ENCODE assay signal across 8 mouse cellular contexts in the genomic region with DNA sequence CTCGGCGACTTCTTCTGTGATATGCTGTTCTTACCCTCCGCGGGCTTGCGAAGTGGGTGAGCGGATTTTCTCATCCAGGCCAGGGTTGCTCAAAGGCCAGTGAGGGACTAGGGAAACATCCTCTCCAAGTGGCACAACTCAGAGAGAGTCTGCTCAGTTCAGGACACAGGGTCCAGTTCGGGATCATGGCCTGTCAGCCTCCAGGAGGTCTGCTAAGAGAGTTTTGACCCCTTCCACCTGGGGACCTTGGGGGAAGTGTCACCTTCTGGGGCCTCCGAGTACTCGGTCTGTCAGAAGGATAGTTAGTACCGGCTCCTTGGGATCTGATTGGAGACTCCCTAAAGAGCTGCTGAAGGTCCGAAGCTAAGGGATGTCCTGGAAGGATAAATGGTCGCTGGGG. TPM values are rescaled to one million over a fixed set of nuclear protein-coding genes. Genes with fewer than 3 reads are reported as not detected.
DNase-seq lines count a peak whose midpoint lies in the region; ATAC-seq and TF ChIP-seq lines count a peak whose summit lies in the region.

No protein-coding gene starts in this region.

- no peak overlapping the region for H3K9ac ChIP-seq in liver, embryonic 11.5 days (ENCODE audit: low read depth, low read length)
- H3K9ac ChIP-seq in forebrain, embryonic 13.5 days = peak overlapping the region; percentile 61; the same call in 1 of the 2 replicates
- peak overlapping the region; percentile 58 for H3K9ac ChIP-seq in limb, embryonic 14.5 days (ENCODE audit: low read depth, low read length, severe bottlenecking)

- peaks cover 92% of the 10 kb centered on the region for H3K27me3 ChIP-seq in liver, embryonic 11.5 days (replicated peaks; ENCODE audit: control insufficient read depth, insufficient read depth, low read length)
- peaks cover 87% of the 10 kb centered on the region for H3K27me3 ChIP-seq in forebrain, embryonic 13.5 days
- peaks cover 40% of the 10 kb centered on the region for H3K27me3 ChIP-seq in limb, embryonic 14.5 days (ENCODE audit: control insufficient read depth, insufficient read depth, low read length)
- H3K27me3 ChIP-seq in small intestine, adult 2 months (ENCODE audit: control insufficient read depth, insufficient read depth, low read length) = peaks cover 46% of the 10 kb centered on the region

- peak overlapping the region; percentile 48 for H3K4me3 ChIP-seq in liver, embryonic 11.5 days (ENCODE audit: low read depth, low read length)
- H3K4me3 ChIP-seq in forebrain, embryonic 13.5 days = peak overlapping the region; percentile 48
- peak overlapping the region; percentile 60 for H3K4me3 ChIP-seq in limb, embryonic 14.5 days (replicated peaks; ENCODE audit: low read length)
- H3K4me3 ChIP-seq in small intestine, adult 2 months (ENCODE audit: low read depth, low read length) = peak overlapping the region; percentile 55

- no peak for TF ChIP-seq CTCF in small intestine, adult 2 months (IDR thresholded peaks at IDR 0.05; ENCODE audit: extremely low read depth, insufficient read length, insufficient replicate concordance, low read depth, low read length)

- no peak for ATAC-seq in liver, embryonic 11.5 days (replicated peaks; ENCODE audit: low FRiP score)
- no peak for ATAC-seq in forebrain, embryonic 13.5 days
- no peak for ATAC-seq in limb, embryonic 14.5 days (ENCODE audit: low FRiP score, low read depth)

- peaks cover 15% of the 10 kb centered on the region for H3K4me1 ChIP-seq in liver, embryonic 11.5 days (replicated peaks; ENCODE audit: control insufficient read depth, insufficient read depth, low read length)
- H3K4me1 ChIP-seq in forebrain, embryonic 13.5 days = peaks cover 59% of the 10 kb centered on the region
- peaks cover 50% of the 10 kb centered on the region for H3K4me1 ChIP-seq in limb, embryonic 14.5 days (ENCODE audit: control insufficient read depth, insufficient read depth, low read length)
- peaks cover 47% of the 10 kb centered on the region for H3K4me1 ChIP-seq in small intestine, adult 2 months (ENCODE audit: control insufficient read depth, insufficient read depth, insufficient read length, low read length)

- no peaks in the 10 kb centered on the region for H3K9me3 ChIP-seq in liver, embryonic 11.5 days (ENCODE audit: control insufficient read depth, low read length)
- H3K9me3 ChIP-seq in forebrain, embryonic 13.5 days (replicated peaks) = no peaks in the 10 kb centered on the region
- H3K9me3 ChIP-seq in limb, embryonic 14.5 days (ENCODE audit: control insufficient read depth, low read length) = no peaks in the 10 kb centered on the region

- 5% methylated on average over 12 of the region's 12 CpGs for WGBS in liver, embryonic 11.5 days
- 3% methylated on average over 12 of the region's 12 CpGs for WGBS in forebrain, embryonic 13.5 days
- WGBS in limb, embryonic 14.5 days = 7% methylated on average over 12 of the region's 12 CpGs
- WGBS in small intestine, adult 2 months = 16% methylated on average over 12 of the region's 12 CpGs

- no peak overlapping the region for H3K27ac ChIP-seq in liver, embryonic 11.5 days (ENCODE audit: low read depth, low read length)
- no peak overlapping the region for H3K27ac ChIP-seq in forebrain, embryonic 13.5 days
- 0 out of 2 replicates have a peak overlapping the region, but pooled peaks have one; percentile 8 for H3K27ac ChIP-seq in limb, embryonic 14.5 days (replicated peaks; ENCODE audit: low read depth, low read length)
- H3K27ac ChIP-seq in small intestine, adult 2 months (ENCODE audit: insufficient read depth, low read depth, low read length) = no peak overlapping the region

- H3K4me2 ChIP-seq in liver, embryonic 11.5 days = peak overlapping the region; percentile 71
- peak overlapping the region; percentile 86 for H3K4me2 ChIP-seq in forebrain, embryonic 13.5 days
- H3K4me2 ChIP-seq in limb, embryonic 14.5 days (replicated peaks; ENCODE audit: low read depth, low read length, severe bottlenecking) = peak overlapping the region; percentile 64

- no peak for DNase-seq in liver, embryonic 11.5 days (ENCODE audit: low spot score)
- no peak for DNase-seq in liver
- DNase-seq in limb, embryonic 14.5 days (ENCODE audit: low spot score) = no peak
- DNase-seq in layer of hippocampus, postnatal 25 days (ENCODE audit: extremely low spot score in 1 of 2, low spot score in 1 of 2) = no peak
- DNase-seq in thymus, postnatal 4 days = no peak
- DNase-seq in cerebellum, postnatal 14 days = no peak

- TF ChIP-seq POLR2A in limb, embryonic 14.5 days (IDR thresholded peaks at IDR 0.05; ENCODE audit: borderline replicate concordance, extremely low read depth, insufficient read depth, insufficient read length) = no peak
- TF ChIP-seq POLR2A in small intestine, adult 2 months (IDR thresholded peaks at IDR 0.05; ENCODE audit: low read depth, low read length) = no peak

- H3K36me3 ChIP-seq in liver, embryonic 11.5 days (ENCODE audit: control insufficient read depth, insufficient read depth, low read length) = no peaks in the 10 kb centered on the region
- no peaks in the 10 kb centered on the region for H3K36me3 ChIP-seq in forebrain, embryonic 13.5 days (ENCODE audit: poor library complexity, severe bottlenecking)
- 0 out of 2 replicates have a peak, but pooled peaks cover 2% of the 10 kb centered on the region for H3K36me3 ChIP-seq in limb, embryonic 14.5 days (ENCODE audit: control insufficient read depth, insufficient read depth, low read length)
- no peaks in the 10 kb centered on the region for H3K36me3 ChIP-seq in small intestine, adult 2 months (ENCODE audit: control insufficient read depth, insufficient read depth, low read length)

RNA-seq across cellular contexts. Expression of a gene that starts 4.4 kb away (rescaled TPM):
- 7.5 and 8.0 TPM in 2 replicates for polyA plus RNA-seq in liver, embryonic 11.5 days (2014; fragmentation: Nextera tagmentation; extraction: Ambion mirVana)
- polyA plus RNA-seq in forebrain, embryonic 13.5 days (2015; fragmentation: Nextera tagmentation; extraction: Ambion mirVana) = 0.19 and 0.23 TPM in 2 replicates
- 115 and 178 TPM in 2 replicates for polyA plus RNA-seq in limb, embryonic 14.5 days (2012; rRNA removed)
- polyA plus RNA-seq in limb, embryonic 14.5 days (2014; fragmentation: Nextera tagmentation; extraction: Ambion mirVana) = 39.1 and 40.1 TPM in 2 replicates
- polyA plus RNA-seq in small intestine, adult 2 months (2012; rRNA removed) = 2.8 and 18.6 TPM in 2 replicates
- 1 to 10 TPM; 1.7 to 2.2 TPM for total RNA-seq in layer of hippocampus, postnatal 25 days (2021)
